Mouse (Mus musculus) forebrain, embryonic 10.5 days (tissue): ENCODE data around the gene Pnldc1. TPM values are rescaled to one million over a fixed set of nuclear protein-coding genes. Genes with fewer than 3 reads are reported as not detected.

Experiments used
- DNase-seq: peaks from one replicate; pipeline ENCODE4 v3.0.0-alpha.2; 2017; ENCODE audit warnings: low spot score; ENCODE audit errors: extremely low spot score
- H3K27ac ChIP-seq: fragments of 300-500 bp; sonication (generic); 2 replicates; pipeline ENCODE4 v1.5.1; 2016; ENCODE audit warnings: mild to moderate bottlenecking
- H3K27me3 ChIP-seq: fragments of 300-500 bp; sonication (generic); 2 replicates; pipeline ENCODE4 v1.6.1; 2016; ENCODE audit warnings: mild to moderate bottlenecking; ENCODE audit not compliant: poor library complexity, severe bottlenecking
- H3K36me3 ChIP-seq: fragments of 300-500 bp; sonication (generic); replicated peaks from 2 replicates; pipeline ENCODE4 v1.6.1; 2016; ENCODE audit warnings: mild to moderate bottlenecking, moderate library complexity
- H3K4me1 ChIP-seq: fragments of 300-500 bp; sonication (generic); 2 replicates; pipeline ENCODE4 v1.6.1; 2016
- H3K4me3 ChIP-seq: fragments of 300-500 bp; sonication (generic); 2 replicates; pipeline ENCODE4 v1.5.1; 2016; ENCODE audit warnings: mild to moderate bottlenecking, moderate library complexity
- H3K9me3 ChIP-seq: fragments of 300-500 bp; sonication (generic); 2 replicates; pipeline ENCODE4 v1.6.1; 2016; ENCODE audit warnings: mild to moderate bottlenecking, moderate library complexity
- WGBS: fragments of 180-500 bp; shearing (Covaris S2); methylation state at CpG from one replicate; pipeline ENCODE4 v1.1.7; 2016; 5-methylcytosine and 5-hydroxymethylcytosine counted together
- polyA plus RNA-seq: library from polyadenylated mRNA; unstranded; fragments of >200 nt; fragmentation: Nextera tagmentation; extraction: Ambion mirVana; gene quantifications from 2 replicates; pipeline ENCODE4 v1.2.1, GENCODE M21; 2016

Gene Pnldc1
- polyA plus RNA-seq, 1 experiment from 2014 or later: 2.7 TPM

- Histone ChIP-seq H3K4me3 (no peak overlapping the region), H3K4me1 (peaks cover 9% of the 10 kb centered on the region; the same call in 1 of the 2 replicates), H3K27me3 (peaks cover 3% of the 10 kb centered on the region; the same call in 1 of the 2 replicates), H3K27ac (no peak overlapping the region), H3K9me3 (no peaks in the 10 kb centered on the region), H3K36me3 (no peaks in the 10 kb centered on the region)
- WGBS: 89% methylated on average over 10 of the region's 10 CpGs
- no peak for DNase-seq
Measured at GRCm38 (mm10) chr17:12866853-12867252, 43.2 kb downstream of the Pnldc1 start.

GRCm38 (mm10) chr17:12865407-12865806, 44.6 kb downstream of the Pnldc1 start:
- H3K27ac ChIP-seq: no peak overlapping the region
- H3K36me3 ChIP-seq: no peaks in the 10 kb centered on the region
- no peaks in the 10 kb centered on the region for H3K9me3 ChIP-seq
- peaks cover 9% of the 10 kb centered on the region; the same call in 1 of the 2 replicates for H3K4me1 ChIP-seq
- DNase-seq: no peak
- 64% methylated on average over 3 of the region's 3 CpGs for WGBS
- no peak overlapping the region for H3K4me3 ChIP-seq
- 0 out of 2 replicates have a peak, but pooled peaks cover 2% of the 10 kb centered on the region for H3K27me3 ChIP-seq

GRCm38 (mm10) chr17:12864111-12864510, 45.9 kb downstream of the Pnldc1 start:
- no peaks in the 10 kb centered on the region for H3K9me3 ChIP-seq
- DNase-seq: no peak
- H3K27ac ChIP-seq: no peak overlapping the region
- no peaks in the 10 kb centered on the region for H3K36me3 ChIP-seq
- H3K4me1 ChIP-seq: peaks cover 5% of the 10 kb centered on the region; the same call in 1 of the 2 replicates
- no peak overlapping the region for H3K4me3 ChIP-seq
- H3K27me3 ChIP-seq: no peaks in the 10 kb centered on the region

GRCm38 (mm10) chr17:12859006-12859520, 51.0 kb downstream of the Pnldc1 start:
- H3K27me3 ChIP-seq: no peaks in the 10 kb centered on the region
- no peaks in the 10 kb centered on the region for H3K36me3 ChIP-seq
- WGBS: 79% methylated on average over 8 of the region's 8 CpGs

GRCm38 (mm10) chr17:12858072-12858471, 52.0 kb downstream of the Pnldc1 start:
- 51% methylated on average over 4 of the region's 4 CpGs for WGBS
- no peaks in the 10 kb centered on the region for H3K27me3 ChIP-seq
- no peaks in the 10 kb centered on the region for H3K36me3 ChIP-seq
- no peak overlapping the region for H3K27ac ChIP-seq
- no peak for DNase-seq
- H3K4me1 ChIP-seq: no peaks in the 10 kb centered on the region
- no peaks in the 10 kb centered on the region for H3K9me3 ChIP-seq
- no peak overlapping the region for H3K4me3 ChIP-seq

More at GRCm38 (mm10) chr17:12859006-12859520, 51.0 kb downstream of the Pnldc1 start:
- Histone ChIP-seq H3K9me3 (no peaks in the 10 kb centered on the region), H3K27ac (no peak overlapping the region), H3K4me3 (no peak overlapping the region), H3K4me1 (no peaks in the 10 kb centered on the region)
- DNase-seq: no peak

GRCm38 (mm10) chr17:12857395-12857794, 52.6 kb downstream of the Pnldc1 start:
- H3K4me1 ChIP-seq: no peaks in the 10 kb centered on the region

GRCm38 (mm10) chr17:12854386-12854785, 55.6 kb downstream of the Pnldc1 start:
- no peak for DNase-seq
- WGBS: 91% methylated on average over 11 of the region's 11 CpGs
- Histone ChIP-seq H3K9me3 (no peaks in the 10 kb centered on the region), H3K36me3 (no peaks in the 10 kb centered on the region), H3K4me1 (no peaks in the 10 kb centered on the region), H3K27ac (no peak overlapping the region), H3K4me3 (no peak overlapping the region), H3K27me3 (no peaks in the 10 kb centered on the region)

More at GRCm38 (mm10) chr17:12857395-12857794, 52.6 kb downstream of the Pnldc1 start:
- Histone ChIP-seq H3K4me3 (no peak overlapping the region), H3K36me3 (no peaks in the 10 kb centered on the region), H3K27me3 (no peaks in the 10 kb centered on the region), H3K9me3 (no peaks in the 10 kb centered on the region), H3K27ac (no peak overlapping the region)
- 61% methylated on average over 3 of the region's 3 CpGs for WGBS
- DNase-seq: no peak

- Histone ChIP-seq H3K36me3 (no peaks in the 10 kb centered on the region), H3K27me3 (no peaks in the 10 kb centered on the region), H3K4me3 (no peak overlapping the region), H3K4me1 (no peaks in the 10 kb centered on the region), H3K27ac (no peak overlapping the region), H3K9me3 (no peaks in the 10 kb centered on the region)
- DNase-seq: no peak
- 85% methylated on average over 2 of the region's 2 CpGs for WGBS
Measured at GRCm38 (mm10) chr17:12853821-12854220, 56.2 kb downstream of the Pnldc1 start.

- 73% methylated on average over 11 of the region's 11 CpGs for WGBS
- Histone ChIP-seq H3K36me3 (no peaks in the 10 kb centered on the region), H3K27ac (no peak overlapping the region), H3K27me3 (no peaks in the 10 kb centered on the region), H3K4me1 (no peaks in the 10 kb centered on the region), H3K9me3 (no peaks in the 10 kb centered on the region), H3K4me3 (no peak overlapping the region)
- DNase-seq: no peak
Measured at GRCm38 (mm10) chr17:12851689-12852088, 58.3 kb downstream of the Pnldc1 start.

- Histone ChIP-seq H3K27ac (no peak overlapping the region), H3K9me3 (no peaks in the 10 kb centered on the region)
- 94% methylated on average over 8 of the region's 8 CpGs for WGBS
Measured at GRCm38 (mm10) chr17:12849778-12850382, 60.1 kb downstream of the Pnldc1 start.

GRCm38 (mm10) chr17:12847736-12848135, 62.3 kb downstream of the Pnldc1 start:
- H3K4me1 ChIP-seq: peaks cover 6% of the 10 kb centered on the region; the same call in 1 of the 2 replicates
- H3K36me3 ChIP-seq: no peaks in the 10 kb centered on the region
- H3K27ac ChIP-seq: no peak overlapping the region
- H3K27me3 ChIP-seq: no peaks in the 10 kb centered on the region
- H3K9me3 ChIP-seq: no peaks in the 10 kb centered on the region
- H3K4me3 ChIP-seq: no peak overlapping the region
- no peak for DNase-seq
- 79% methylated on average over 4 of the region's 4 CpGs for WGBS

More at GRCm38 (mm10) chr17:12849778-12850382, 60.1 kb downstream of the Pnldc1 start:
- H3K27me3 ChIP-seq: no peaks in the 10 kb centered on the region
- peaks cover 6% of the 10 kb centered on the region; the same call in 1 of the 2 replicates for H3K4me1 ChIP-seq
- no peak overlapping the region for H3K4me3 ChIP-seq
- DNase-seq: no peak
- no peaks in the 10 kb centered on the region for H3K36me3 ChIP-seq

GRCm38 (mm10) chr17:12846474-12846873, 63.6 kb downstream of the Pnldc1 start:
- DNase-seq: no peak
- no peaks in the 10 kb centered on the region for H3K27me3 ChIP-seq
- no peaks in the 10 kb centered on the region for H3K9me3 ChIP-seq
- 83% methylated on average over 5 of the region's 5 CpGs for WGBS
- peaks cover 6% of the 10 kb centered on the region; the same call in 1 of the 2 replicates for H3K4me1 ChIP-seq
- H3K4me3 ChIP-seq: no peak overlapping the region
- no peak overlapping the region for H3K27ac ChIP-seq
- no peaks in the 10 kb centered on the region for H3K36me3 ChIP-seq

GRCm38 (mm10) chr17:12845862-12846261, 64.2 kb downstream of the Pnldc1 start:
- H3K27ac ChIP-seq: no peak overlapping the region
- peaks cover 6% of the 10 kb centered on the region; the same call in 1 of the 2 replicates for H3K4me1 ChIP-seq
- no peak for DNase-seq
- no peaks in the 10 kb centered on the region for H3K9me3 ChIP-seq
- no peaks in the 10 kb centered on the region for H3K36me3 ChIP-seq
- whole genome bisulfite sequencing: 60% methylated on average over 5 of the region's 5 CpGs
- no peak overlapping the region for H3K4me3 ChIP-seq
- no peaks in the 10 kb centered on the region for H3K27me3 ChIP-seq
